28 mouse cellular contexts compared by ENCODE assay signal in the genomic region with DNA sequence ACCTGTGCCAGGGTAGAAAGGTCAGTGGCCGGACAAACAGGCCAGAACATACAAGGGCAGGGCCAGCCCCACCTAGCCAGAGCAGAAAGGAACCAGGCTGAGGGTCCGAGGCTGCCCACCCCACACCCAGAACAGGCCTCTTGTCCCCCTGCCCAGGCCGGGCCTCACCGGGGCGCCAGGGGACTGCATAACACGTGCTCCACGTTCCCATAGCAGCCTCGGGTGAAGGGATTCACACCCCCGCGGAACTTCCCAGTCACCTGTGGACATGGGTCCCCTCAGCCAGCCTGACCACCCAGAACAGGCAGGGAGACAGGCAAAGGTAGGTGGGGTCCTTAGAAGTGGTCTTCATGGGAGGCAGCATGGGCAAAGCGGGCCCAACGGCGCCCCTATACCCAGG. TPM values are rescaled to one million over a fixed set of nuclear protein-coding genes. Genes with fewer than 3 reads are reported as not detected.
"Had no signal": no experiment of that assay in that cellular context is flagged by ENCODE, and none has a peak within 500 bp of the region (broad histone marks: within the 10 kb centered on the region; RNA-seq: fewer than 3 reads in every experiment).

No protein-coding gene starts in this region.

- H3K9ac ChIP-seq: limb, embryonic 12.5 days; limb, embryonic 15.5 days; liver, embryonic 14.5 days; liver, postnatal 0 days; lung, embryonic 14.5 days; midbrain, embryonic 12.5 days; midbrain, embryonic 15.5 days; neural tube, embryonic 12.5 days; neural tube, embryonic 15.5 days had no signal

- H3K4me3 ChIP-seq: limb, embryonic 12.5 days; limb, embryonic 15.5 days; midbrain, embryonic 12.5 days; midbrain, embryonic 15.5 days; neural tube, embryonic 12.5 days; neural tube, embryonic 15.5 days had no signal

- H3K27me3 ChIP-seq: limb, embryonic 12.5 days; limb, embryonic 15.5 days; midbrain, embryonic 12.5 days; midbrain, embryonic 15.5 days; neural tube, embryonic 12.5 days; neural tube, embryonic 15.5 days had no signal

- DNase-seq: kidney, adult 9 months; kidney, postnatal 14 days; kidney, postnatal 4 days; left cerebral cortex, postnatal 4 days; liver, postnatal 0 days; lung, embryonic 14.5 days; right cerebral cortex, adult 18-20 months; right cerebral cortex, postnatal 14 days; right cerebral cortex, postnatal 4 days; thymus, adult 2 months had no signal

- H3K4me2 ChIP-seq: limb, embryonic 12.5 days; limb, embryonic 15.5 days; liver, embryonic 11.5 days; lung, embryonic 14.5 days; midbrain, embryonic 12.5 days; midbrain, embryonic 15.5 days; neural tube, embryonic 12.5 days; neural tube, embryonic 15.5 days had no signal

- H3K9me3 ChIP-seq: limb, embryonic 12.5 days; limb, embryonic 15.5 days; midbrain, embryonic 12.5 days; midbrain, embryonic 15.5 days; neural tube, embryonic 12.5 days; neural tube, embryonic 15.5 days had no signal

- ATAC-seq: lung, postnatal 0 days had no signal

- H3K27ac ChIP-seq: limb, embryonic 12.5 days; limb, embryonic 15.5 days; liver, embryonic 14.5 days; macrophage; midbrain, embryonic 12.5 days; midbrain, embryonic 15.5 days; neural tube, embryonic 12.5 days; neural tube, embryonic 15.5 days; stomach, postnatal 0 days had no signal

RNA-seq across cellular contexts. Expression of gene Ccdc188, which starts 9.5 kb away (rescaled TPM):
- total RNA-seq: layer of hippocampus, adult 18-20 months; layer of hippocampus, postnatal 14 days; left cerebral cortex, adult 8-10 months; left cerebral cortex, postnatal 14 days; left cerebral cortex, postnatal 4 days; megakaryocyte, adult 5-6 weeks had no signal
- polyA plus RNA-seq: kidney, embryonic 16.5 days; limb, embryonic 12.5 days; limb, embryonic 15.5 days; liver, embryonic 11.5 days; liver, embryonic 14.5 days; liver, postnatal 0 days; lung, embryonic 14.5 days; lung, postnatal 0 days; macrophage; midbrain, embryonic 12.5 days; neural tube, embryonic 12.5 days; neural tube, embryonic 15.5 days; stomach, embryonic 14.5 days; stomach, postnatal 0 days had no signal

RNA-seq across cellular contexts. Expression of gene Gm49776, which starts 30.9 kb away (rescaled TPM):
- total RNA-seq: layer of hippocampus, adult 18-20 months; layer of hippocampus, postnatal 14 days; left cerebral cortex, adult 8-10 months; left cerebral cortex, postnatal 14 days; left cerebral cortex, postnatal 4 days; megakaryocyte, adult 5-6 weeks had no signal
- polyA plus RNA-seq: kidney, embryonic 16.5 days; limb, embryonic 15.5 days; liver, postnatal 0 days; macrophage; midbrain, embryonic 15.5 days; stomach, embryonic 14.5 days; thymus, adult 2 months had no signal
